Mouse (Mus musculus): ENCODE data around the gene Gm9964.
A peak's percentile ranks its signal among the peaks of the same experiment; 100 is the strongest.

Gene Gm9964

GRCm38 (mm10) chr11:79253542-79254390 is 42.9 kb downstream of the Gm9964 start:
- peak; percentile 36 for DNase-seq (ENCODE audit: low read depth)

GRCm38 (mm10) chr11:79252881-79253541 is 43.7 kb downstream of the Gm9964 start:
- DNase-seq (ENCODE audit: low read depth), result peak; percentile 94

Data from 416B (cell line).